8 mouse cellular contexts compared by ENCODE assay signal in genomic region chr10:9676418-9676786, GRCm38 (mm10). TPM values are rescaled to one million over a fixed set of nuclear protein-coding genes. Genes with fewer than 3 reads are reported as not detected.
DNase-seq lines count a peak whose midpoint lies in the region; ATAC-seq and TF ChIP-seq lines count a peak whose summit lies in the region.

No protein-coding gene starts in this region.

- H3K4me1 ChIP-seq in heart, embryonic 11.5 days (ENCODE audit: control insufficient read depth, insufficient read depth, low read length): 0 out of 2 replicates have a peak, but pooled peaks cover 3% of the 10 kb centered on the region
- peaks cover 17% of the 10 kb centered on the region for H3K4me1 ChIP-seq in E14TG2a.4 (replicated peaks; ENCODE audit: low read depth, low read length)
- peaks cover 40% of the 10 kb centered on the region for H3K4me1 ChIP-seq in forebrain, embryonic 15.5 days
- peaks cover 7% of the 10 kb centered on the region for H3K4me1 ChIP-seq in midbrain, embryonic 11.5 days (ENCODE audit: control insufficient read depth, insufficient read depth, low read length)

- no peak overlapping the region for H3K27ac ChIP-seq in heart, embryonic 11.5 days (ENCODE audit: low read depth, low read length)
- 0 out of 2 replicates have a peak overlapping the region, but pooled peaks have one; percentile 25 for H3K27ac ChIP-seq in forebrain, embryonic 15.5 days (replicated peaks)
- no peak overlapping the region for H3K27ac ChIP-seq in midbrain, embryonic 11.5 days (ENCODE audit: low read depth, low read length)

- peak overlapping the region; percentile 71 for H3K4me2 ChIP-seq in heart, embryonic 11.5 days
- peak overlapping the region; percentile 99 for H3K4me2 ChIP-seq in forebrain, embryonic 15.5 days (replicated peaks)
- H3K4me2 ChIP-seq in midbrain, embryonic 11.5 days: peak overlapping the region; percentile 88

- H3K9me3 ChIP-seq in heart, embryonic 11.5 days (replicated peaks; ENCODE audit: control insufficient read depth, low read length): no peaks in the 10 kb centered on the region
- H3K9me3 ChIP-seq in E14TG2a.4 (ENCODE audit: low read length): no peaks in the 10 kb centered on the region
- H3K9me3 ChIP-seq in forebrain, embryonic 15.5 days: no peaks in the 10 kb centered on the region
- no peaks in the 10 kb centered on the region for H3K9me3 ChIP-seq in midbrain, embryonic 11.5 days (ENCODE audit: control insufficient read depth, low read length)

- H3K9ac ChIP-seq in heart, embryonic 11.5 days (ENCODE audit: low read depth, low read length): no peak overlapping the region
- H3K9ac ChIP-seq in forebrain, embryonic 15.5 days (replicated peaks): no peak overlapping the region
- H3K9ac ChIP-seq in midbrain, embryonic 11.5 days (ENCODE audit: low read length): no peak overlapping the region; the same call in 1 of the 2 replicates

- H3K4me3 ChIP-seq in heart, embryonic 11.5 days (ENCODE audit: low read depth, low read length): peak overlapping the region; percentile 52; the same call in 1 of the 2 replicates
- H3K4me3 ChIP-seq in E14TG2a.4 (replicated peaks; ENCODE audit: low read length): peak overlapping the region; percentile 81; the same call in 1 of the 2 replicates
- H3K4me3 ChIP-seq in forebrain, embryonic 15.5 days: no peak overlapping the region
- H3K4me3 ChIP-seq in midbrain, embryonic 11.5 days (ENCODE audit: low read depth, low read length): peak overlapping the region; percentile 67; the same call in 1 of the 2 replicates

- peaks cover 3% of the 10 kb centered on the region; the same call in 1 of the 2 replicates for H3K27me3 ChIP-seq in heart, embryonic 11.5 days (ENCODE audit: control insufficient read depth, insufficient read depth, low read length)
- peaks cover 54% of the 10 kb centered on the region for H3K27me3 ChIP-seq in E14TG2a.4 (ENCODE audit: insufficient read depth, low read length)
- peaks cover 28% of the 10 kb centered on the region; the same call in 1 of the 2 replicates for H3K27me3 ChIP-seq in forebrain, embryonic 15.5 days
- peaks cover 20% of the 10 kb centered on the region for H3K27me3 ChIP-seq in midbrain, embryonic 11.5 days (ENCODE audit: control insufficient read depth, insufficient read depth, low read length)

- no peak for ATAC-seq in heart, embryonic 11.5 days (replicated peaks; ENCODE audit: insufficient number of reproducible peaks, low FRiP score, low TSS enrichment)
- no peak for ATAC-seq in forebrain, embryonic 15.5 days (replicated peaks)
- ATAC-seq in midbrain, embryonic 11.5 days (ENCODE audit: low FRiP score): no peak
- no peak for ATAC-seq in frontal cortex, adult (ENCODE audit: low TSS enrichment)

- no peak for TF ChIP-seq CTCF in E14TG2a.4 (conservative IDR thresholded peaks at IDR 0.05; ENCODE audit: low read length)

- no peaks in the 10 kb centered on the region for H3K36me3 ChIP-seq in heart, embryonic 11.5 days (ENCODE audit: control insufficient read depth, insufficient read depth, low read length)
- no peaks in the 10 kb centered on the region for H3K36me3 ChIP-seq in E14TG2a.4 (ENCODE audit: insufficient read depth, low read length)
- no peaks in the 10 kb centered on the region for H3K36me3 ChIP-seq in forebrain, embryonic 15.5 days
- no peaks in the 10 kb centered on the region for H3K36me3 ChIP-seq in midbrain, embryonic 11.5 days (ENCODE audit: control insufficient read depth, insufficient read depth, low read length)

- DNase-seq in heart, adult 11 months: no peak
- DNase-seq in midbrain, embryonic 11.5 days (ENCODE audit: low spot score, missing footprints): peak; percentile 93
- no peak for DNase-seq in cerebellum, postnatal 25 days
- no peak for DNase-seq in adrenal gland, adult (ENCODE audit: inconsistent age in 2 of 2, low spot score in 1 of 2)

- WGBS in heart, embryonic 11.5 days (ENCODE audit: insufficient replicate concordance): 5% methylated on average over 7 of the region's 7 CpGs
- WGBS in forebrain, embryonic 15.5 days: 6% methylated on average over 7 of the region's 7 CpGs
- 4% methylated on average over 7 of the region's 7 CpGs for WGBS in midbrain, embryonic 11.5 days

RNA-seq across cellular contexts. Expression of gene Samd5, which starts 1.4 kb away (rescaled TPM):
- 3.8 and 4.2 TPM in 2 replicates for polyA plus RNA-seq in heart, embryonic 11.5 days (2014; fragmentation: Nextera tagmentation; extraction: Ambion mirVana)
- polyA plus RNA-seq in forebrain, embryonic 15.5 days (2015; fragmentation: Nextera tagmentation; extraction: Ambion mirVana): 3.6 and 3.8 TPM in 2 replicates
- 8.0 and 8.4 TPM in 2 replicates for polyA plus RNA-seq in midbrain, embryonic 11.5 days (2014; fragmentation: Nextera tagmentation; extraction: Ambion mirVana)
